In genomic region chr16:33871865-33872443, GRCm38 (mm10) we compare ENCODE assay signal across 12 mouse cellular contexts. TPM values are rescaled to one million over a fixed set of nuclear protein-coding genes. Genes with fewer than 3 reads are reported as not detected.
DNase-seq lines count a peak whose midpoint lies in the region; ATAC-seq and TF ChIP-seq lines count a peak whose summit lies in the region.
"Had no signal": no experiment of that assay in that cellular context is flagged by ENCODE, and none has a peak within 500 bp of the region (broad histone marks: within the 10 kb centered on the region; RNA-seq: fewer than 3 reads in every experiment).

No protein-coding gene starts in this region.

- no peak overlapping the region for H3K27ac ChIP-seq in forebrain, embryonic 15.5 days (replicated peaks)
- no peak overlapping the region for H3K27ac ChIP-seq in forebrain, embryonic 13.5 days
- peak overlapping the region; percentile 62; the same call in 1 of the 2 replicates for H3K27ac ChIP-seq in kidney, postnatal 0 days
- peak overlapping the region; percentile 90 for H3K27ac ChIP-seq in embryonic facial prominence, embryonic 12.5 days
- 0 out of 2 replicates have a peak overlapping the region, but pooled peaks have one; percentile 2 for H3K27ac ChIP-seq in limb, embryonic 14.5 days (replicated peaks; ENCODE audit: low read depth, low read length)

- no peak for TF ChIP-seq CTCF in kidney, postnatal 0 days (IDR thresholded peaks at IDR 0.05; ENCODE audit: low read depth)

- DNase-seq in kidney, postnatal 0 days (ENCODE audit: low spot score): no peak
- no peak for DNase-seq in kidney, adult 8-10 months
- DNase-seq in limb, embryonic 14.5 days (ENCODE audit: low spot score): no peak
- DNase-seq in ovary, adult 18-20 months (ENCODE audit: low spot score): no peak
- DNase-seq in gastrocnemius, postnatal 10 days: no peak
- DNase-seq: adrenal gland, adult 8-10 months; cerebellum, adult 11-12 months; gastrocnemius, postnatal 36 days; thymus, postnatal 14 days had no signal

- peaks cover 10% of the 10 kb centered on the region for H3K4me1 ChIP-seq in forebrain, embryonic 15.5 days
- H3K4me1 ChIP-seq in forebrain, embryonic 13.5 days: 0 out of 2 replicates have a peak, but pooled peaks cover 9% of the 10 kb centered on the region
- H3K4me1 ChIP-seq in kidney, postnatal 0 days (replicated peaks; ENCODE audit: insufficient read depth, low read length): no peaks in the 10 kb centered on the region
- H3K4me1 ChIP-seq in embryonic facial prominence, embryonic 12.5 days: peaks cover 40% of the 10 kb centered on the region
- peaks cover 16% of the 10 kb centered on the region for H3K4me1 ChIP-seq in limb, embryonic 14.5 days (ENCODE audit: control insufficient read depth, insufficient read depth, low read length)

- 61% methylated on average over 14 of the region's 14 CpGs for WGBS in forebrain, embryonic 15.5 days
- WGBS in forebrain, embryonic 13.5 days: 73% methylated on average over 14 of the region's 14 CpGs
- WGBS in kidney, postnatal 0 days: 52% methylated on average over 14 of the region's 14 CpGs
- WGBS in embryonic facial prominence, embryonic 12.5 days: 67% methylated on average over 14 of the region's 14 CpGs
- WGBS in limb, embryonic 14.5 days: 57% methylated on average over 14 of the region's 14 CpGs

- H3K27me3 ChIP-seq in forebrain, embryonic 15.5 days: no peaks in the 10 kb centered on the region
- H3K27me3 ChIP-seq in forebrain, embryonic 13.5 days: no peaks in the 10 kb centered on the region
- H3K27me3 ChIP-seq in kidney, postnatal 0 days (ENCODE audit: insufficient read depth, low read length): no peaks in the 10 kb centered on the region
- no peaks in the 10 kb centered on the region for H3K27me3 ChIP-seq in embryonic facial prominence, embryonic 12.5 days
- H3K27me3 ChIP-seq in limb, embryonic 14.5 days (ENCODE audit: control insufficient read depth, insufficient read depth, low read length): no peaks in the 10 kb centered on the region

- H3K4me2 ChIP-seq in forebrain, embryonic 15.5 days (replicated peaks): no peak overlapping the region
- no peak overlapping the region for H3K4me2 ChIP-seq in forebrain, embryonic 13.5 days
- no peak overlapping the region for H3K4me2 ChIP-seq in kidney, postnatal 0 days (ENCODE audit: low read length)
- H3K4me2 ChIP-seq in embryonic facial prominence, embryonic 12.5 days (replicated peaks): no peak overlapping the region
- no peak overlapping the region for H3K4me2 ChIP-seq in limb, embryonic 14.5 days (replicated peaks; ENCODE audit: low read depth, low read length, severe bottlenecking)

- no peak overlapping the region for H3K4me3 ChIP-seq in forebrain, embryonic 15.5 days
- H3K4me3 ChIP-seq in forebrain, embryonic 13.5 days: no peak overlapping the region
- H3K4me3 ChIP-seq in kidney, postnatal 0 days (replicated peaks; ENCODE audit: low read depth, low read length): no peak overlapping the region
- H3K4me3 ChIP-seq in embryonic facial prominence, embryonic 12.5 days: no peak overlapping the region
- H3K4me3 ChIP-seq in limb, embryonic 14.5 days (replicated peaks; ENCODE audit: low read length): no peak overlapping the region

- H3K9ac ChIP-seq in forebrain, embryonic 15.5 days (replicated peaks): no peak overlapping the region
- H3K9ac ChIP-seq in forebrain, embryonic 13.5 days: no peak overlapping the region
- no peak overlapping the region for H3K9ac ChIP-seq in kidney, postnatal 0 days (ENCODE audit: low read depth, low read length)
- no peak overlapping the region for H3K9ac ChIP-seq in embryonic facial prominence, embryonic 12.5 days
- no peak overlapping the region for H3K9ac ChIP-seq in limb, embryonic 14.5 days (ENCODE audit: low read depth, low read length, severe bottlenecking)

- H3K36me3 ChIP-seq in forebrain, embryonic 15.5 days: no peaks in the 10 kb centered on the region
- no peaks in the 10 kb centered on the region for H3K36me3 ChIP-seq in forebrain, embryonic 13.5 days (ENCODE audit: poor library complexity, severe bottlenecking)
- H3K36me3 ChIP-seq in kidney, postnatal 0 days (ENCODE audit: insufficient read depth, low read length): 0 out of 2 replicates have a peak, but pooled peaks cover 3% of the 10 kb centered on the region
- H3K36me3 ChIP-seq in embryonic facial prominence, embryonic 12.5 days: peaks cover 9% of the 10 kb centered on the region; the same call in 1 of the 2 replicates
- peaks cover 13% of the 10 kb centered on the region for H3K36me3 ChIP-seq in limb, embryonic 14.5 days (ENCODE audit: control insufficient read depth, insufficient read depth, low read length)

- no peaks in the 10 kb centered on the region for H3K9me3 ChIP-seq in forebrain, embryonic 15.5 days
- H3K9me3 ChIP-seq in forebrain, embryonic 13.5 days (replicated peaks): no peaks in the 10 kb centered on the region
- no peaks in the 10 kb centered on the region for H3K9me3 ChIP-seq in kidney, postnatal 0 days (replicated peaks; ENCODE audit: low read length)
- no peaks in the 10 kb centered on the region for H3K9me3 ChIP-seq in embryonic facial prominence, embryonic 12.5 days
- H3K9me3 ChIP-seq in limb, embryonic 14.5 days (ENCODE audit: control insufficient read depth, low read length): no peaks in the 10 kb centered on the region

- ATAC-seq in forebrain, embryonic 15.5 days (replicated peaks): peak; percentile 16; the same call in 1 of the 2 replicates
- no peak for ATAC-seq in forebrain, embryonic 13.5 days
- 0 out of 2 replicates have a peak, but pooled peaks have one; percentile 49 for ATAC-seq in kidney, postnatal 0 days (replicated peaks; ENCODE audit: low FRiP score, low read depth)
- no peak for ATAC-seq in embryonic facial prominence, embryonic 12.5 days (ENCODE audit: insufficient number of reproducible peaks, insufficient read depth, low FRiP score, low TSS enrichment)
- no peak for ATAC-seq in limb, embryonic 14.5 days (ENCODE audit: low FRiP score, low read depth)

- TF ChIP-seq POLR2A in limb, embryonic 14.5 days (IDR thresholded peaks at IDR 0.05; ENCODE audit: borderline replicate concordance, extremely low read depth, insufficient read depth, insufficient read length): no peak

RNA-seq across cellular contexts. Expression of gene Itgb5, which starts 42.5 kb away (rescaled TPM):
- 10.6 and 13.3 TPM in 2 replicates for polyA plus RNA-seq in forebrain, embryonic 15.5 days (2015; fragmentation: Nextera tagmentation; extraction: Ambion mirVana)
- 1.8 and 2.5 TPM in 2 replicates for polyA plus RNA-seq in forebrain, embryonic 13.5 days (2015; fragmentation: Nextera tagmentation; extraction: Ambion mirVana)
- 48.6 and 53.2 TPM in 2 replicates for polyA plus RNA-seq in kidney, postnatal 0 days (2015; fragmentation: Nextera tagmentation; extraction: Ambion mirVana)
- polyA plus RNA-seq in embryonic facial prominence, embryonic 12.5 days (2016; fragmentation: Nextera tagmentation; extraction: Ambion mirVana): 120 and 130 TPM in 2 replicates
- 117 and 123 TPM in 2 replicates for polyA plus RNA-seq in limb, embryonic 14.5 days (2012; rRNA removed)
- 107 and 108 TPM in 2 replicates for polyA plus RNA-seq in limb, embryonic 14.5 days (2014; fragmentation: Nextera tagmentation; extraction: Ambion mirVana)
- total RNA-seq in gastrocnemius, postnatal 10 days (2021): 10 to 100 TPM; 34.1 to 40.8 TPM

Comparison
In these comparisons a context has a peak if more than half of its experiments do, and no peak if none do; other contexts are left out.
1. ATAC-seq: peak in forebrain, embryonic 15.5 days (single experiment) and kidney, postnatal 0 days (single experiment); none in forebrain, embryonic 13.5 days (single experiment), embryonic facial prominence, embryonic 12.5 days (single experiment) and limb, embryonic 14.5 days (single experiment).
2. H3K27ac ChIP-seq: peak in kidney, postnatal 0 days (single experiment), embryonic facial prominence, embryonic 12.5 days (single experiment) and limb, embryonic 14.5 days (single experiment); none in forebrain, embryonic 15.5 days (single experiment) and forebrain, embryonic 13.5 days (single experiment).